Mouse (Mus musculus) forebrain, embryonic 11.5 days (tissue): Measurements from ENCODE around the gene Dirc2. TPM values are rescaled to one million over a fixed set of nuclear protein-coding genes. Genes with fewer than 3 reads are reported as not detected.
A peak's percentile ranks its signal among the peaks of the same experiment; 100 is the strongest.

Source experiments
- ATAC-seq: fragments of 200-750 bp; cut with Nextera tagmentation; replicated peaks from 2 replicates; pipeline ENCODE4 v1.8.0; 2017; ENCODE audit warnings: moderate TSS enrichment; ENCODE audit not compliant: low FRiP score
- DNase-seq: peaks from one replicate; pipeline ENCODE4 v3.0.0-alpha.2; 2017; ENCODE audit warnings: low spot score
- H3K27ac ChIP-seq: fragments of 300-500 bp; sonication (generic); 2 replicates; pipeline ENCODE4 v1.5.1; 2014; ENCODE audit warnings: low read depth, low read length
- H3K27me3 ChIP-seq: fragments of 300-500 bp; sonication (generic); 2 replicates; pipeline ENCODE4 v1.6.1; 2014; ENCODE audit warnings: mild to moderate bottlenecking, low read length, mixed read lengths; ENCODE audit not compliant: control insufficient read depth, insufficient read depth
- H3K36me3 ChIP-seq: fragments of 300-500 bp; sonication (generic); 2 replicates; pipeline ENCODE4 v1.6.1; 2014; ENCODE audit warnings: mild to moderate bottlenecking, low read length, moderate library complexity, mixed read lengths; ENCODE audit not compliant: control insufficient read depth, insufficient read depth
- H3K4me1 ChIP-seq: fragments of 300-500 bp; sonication (generic); replicated peaks from 2 replicates; pipeline ENCODE4 v1.6.1; 2014; ENCODE audit warnings: low read length, mixed read lengths; ENCODE audit not compliant: control insufficient read depth, insufficient read depth
- H3K4me2 ChIP-seq: fragments of 300-500 bp; sonication (generic); 2 replicates; pipeline ENCODE4 v1.6.1; 2014; ENCODE audit warnings: low read depth, mild to moderate bottlenecking, low read length, moderate library complexity, mixed read lengths; ENCODE audit not compliant: severe bottlenecking
- H3K4me3 ChIP-seq: fragments of 300-500 bp; sonication (generic); 2 replicates; pipeline ENCODE4 v1.5.1; 2014; ENCODE audit warnings: low read depth, low read length
- H3K9ac ChIP-seq: fragments of 300-500 bp; sonication (generic); 2 replicates; pipeline ENCODE4 v1.6.1; 2014; ENCODE audit warnings: low read length
- H3K9me3 ChIP-seq: fragments of 300-500 bp; sonication (generic); 2 replicates; pipeline ENCODE4 v1.6.1; 2016; ENCODE audit warnings: low read length, mixed read lengths; ENCODE audit not compliant: control insufficient read depth
- WGBS: fragments of 180-500 bp; shearing (Covaris S2); extraction: QIAGEN DNeasy Blood & Tissue Kit; methylation state at CpG from one replicate; pipeline ENCODE4 v1.1.7; 2014; 5-methylcytosine and 5-hydroxymethylcytosine counted together
- polyA plus RNA-seq: library from polyadenylated mRNA; unstranded; fragments of >200 nt; fragmentation: Nextera tagmentation; extraction: Ambion mirVana; gene quantifications from 2 replicates; pipeline ENCODE4 v1.2.1, GENCODE M21; 2014

Dirc2 gene
- polyA plus RNA-seq, 1 experiment from 2014 or later: 13.9 TPM

- 75% methylated on average over 6 of the region's 6 CpGs for WGBS
- no peak overlapping the region for H3K4me2 ChIP-seq
- H3K27ac ChIP-seq: no peak overlapping the region
These were observed 22.9 kb upstream of the Dirc2 start for GRCm38 (mm10) chr16:35791962-35792521.

GRCm38 (mm10) chr16:35788330-35788729 lies 19.2 kb upstream of the Dirc2 start:
- no peaks in the 10 kb centered on the region for H3K9me3 ChIP-seq
- WGBS: 93% methylated on average over 6 of the region's 6 CpGs
- no peaks in the 10 kb centered on the region; the same call in 1 of the 2 replicates for H3K4me1 ChIP-seq
- H3K36me3 ChIP-seq: no peaks in the 10 kb centered on the region
- ATAC-seq (no peak), DNase-seq (no peak)
- H3K4me3 ChIP-seq: no peak overlapping the region
- H3K27ac ChIP-seq: no peak overlapping the region
- no peak overlapping the region for H3K4me2 ChIP-seq
- H3K9ac ChIP-seq: no peak overlapping the region
- H3K27me3 ChIP-seq: no peaks in the 10 kb centered on the region

More at GRCm38 (mm10) chr16:35791962-35792521, 22.9 kb upstream of the Dirc2 start:
- Histone ChIP-seq H3K27me3 (no peaks in the 10 kb centered on the region), H3K4me1 (no peaks in the 10 kb centered on the region; the same call in 1 of the 2 replicates), H3K9ac (no peak overlapping the region), H3K9me3 (no peaks in the 10 kb centered on the region), H3K36me3 (no peaks in the 10 kb centered on the region), H3K4me3 (no peak overlapping the region)
- ATAC-seq: no peak
- no peak for DNase-seq

GRCm38 (mm10) chr16:35787568-35788189 lies 18.5 kb upstream of the Dirc2 start:
- Histone ChIP-seq H3K9ac (no peak overlapping the region), H3K27me3 (no peaks in the 10 kb centered on the region), H3K27ac (no peak overlapping the region), H3K4me3 (no peak overlapping the region), H3K4me1 (no peaks in the 10 kb centered on the region; the same call in 1 of the 2 replicates), H3K36me3 (no peaks in the 10 kb centered on the region), H3K4me2 (no peak overlapping the region), H3K9me3 (no peaks in the 10 kb centered on the region)
- DNase-seq (no peak), ATAC-seq (peak; percentile 71; the same call in 1 of the 2 replicates)
- WGBS: 57% methylated on average over 8 of the region's 8 CpGs

GRCm38 (mm10) chr16:35787163-35787562 lies 18.0 kb upstream of the Dirc2 start:
- WGBS: 85% methylated on average over 6 of the region's 6 CpGs
- ATAC-seq: no peak
- Histone ChIP-seq H3K9ac (no peak overlapping the region), H3K9me3 (no peaks in the 10 kb centered on the region), H3K4me1 (no peaks in the 10 kb centered on the region; the same call in 1 of the 2 replicates), H3K27ac (no peak overlapping the region), H3K4me3 (no peak overlapping the region), H3K36me3 (no peaks in the 10 kb centered on the region), H3K27me3 (no peaks in the 10 kb centered on the region), H3K4me2 (no peak overlapping the region)
- no peak for DNase-seq

- Histone ChIP-seq H3K9me3 (no peaks in the 10 kb centered on the region), H3K27ac (no peak overlapping the region), H3K36me3 (no peaks in the 10 kb centered on the region), H3K9ac (no peak overlapping the region), H3K4me2 (no peak overlapping the region), H3K27me3 (no peaks in the 10 kb centered on the region), H3K4me3 (no peak overlapping the region), H3K4me1 (no peaks in the 10 kb centered on the region; the same call in 1 of the 2 replicates)
- DNase-seq (no peak), ATAC-seq (no peak)
- 93% methylated on average over 7 of the region's 7 CpGs for WGBS
These were observed 15.1 kb upstream of the Dirc2 start for GRCm38 (mm10) chr16:35784134-35784725.

- no peaks in the 10 kb centered on the region for H3K27me3 ChIP-seq
- H3K36me3 ChIP-seq: no peaks in the 10 kb centered on the region
- H3K4me2 ChIP-seq: no peak overlapping the region
- ATAC-seq (no peak), DNase-seq (no peak)
- no peak overlapping the region for H3K27ac ChIP-seq
- H3K9ac ChIP-seq: no peak overlapping the region
- no peaks in the 10 kb centered on the region for H3K9me3 ChIP-seq
- H3K4me1 ChIP-seq: no peaks in the 10 kb centered on the region; the same call in 1 of the 2 replicates
- 87% methylated on average over 3 of the region's 3 CpGs for WGBS
- H3K4me3 ChIP-seq: no peak overlapping the region
These were observed 14.0 kb upstream of the Dirc2 start for GRCm38 (mm10) chr16:35783207-35783573.

GRCm38 (mm10) chr16:35782451-35783206 lies 13.5 kb upstream of the Dirc2 start:
- H3K27ac ChIP-seq: no peak overlapping the region
- no peak for DNase-seq
- no peak overlapping the region for H3K4me3 ChIP-seq
- no peaks in the 10 kb centered on the region for H3K36me3 ChIP-seq
- H3K9ac ChIP-seq: no peak overlapping the region
- H3K4me1 ChIP-seq: no peaks in the 10 kb centered on the region; the same call in 1 of the 2 replicates
- WGBS: 89% methylated on average over 13 of the region's 13 CpGs
- no peak overlapping the region for H3K4me2 ChIP-seq
- H3K27me3 ChIP-seq: no peaks in the 10 kb centered on the region
- ATAC-seq: no peak
- no peaks in the 10 kb centered on the region for H3K9me3 ChIP-seq

GRCm38 (mm10) chr16:35781651-35782050 lies 12.5 kb upstream of the Dirc2 start:
- ATAC-seq: no peak
- DNase-seq: no peak
- Histone ChIP-seq H3K4me2 (no peak overlapping the region), H3K27me3 (no peaks in the 10 kb centered on the region), H3K36me3 (no peaks in the 10 kb centered on the region), H3K4me3 (no peak overlapping the region), H3K4me1 (no peaks in the 10 kb centered on the region), H3K9ac (no peak overlapping the region), H3K9me3 (no peaks in the 10 kb centered on the region), H3K27ac (no peak overlapping the region)
- 86% methylated on average over 5 of the region's 5 CpGs for WGBS
